Mouse (Mus musculus): ENCODE data around the gene 4930558K02Rik. TPM values are rescaled to one million over a fixed set of nuclear protein-coding genes. Genes with fewer than 3 reads are reported as not detected.

The 4930558K02Rik gene
- polyA plus RNA-seq, 1 experiment from 2014 or later = not detected

GRCm38 (mm10) chr1:161990684-161991578 is 11.5 kb upstream of the 4930558K02Rik start:
- Histone ChIP-seq H3K27me3 (no peaks in the 10 kb centered on the region), H3K9me3 (replicated peaks) (no peaks in the 10 kb centered on the region), H3K36me3 (ENCODE audit: poor library complexity, severe bottlenecking) (no peaks in the 10 kb centered on the region), H3K27ac (no peak overlapping the region), H3K4me3 (no peak overlapping the region), H3K4me1 (no peaks in the 10 kb centered on the region; the same call in 1 of the 2 replicates), H3K9ac (no peak overlapping the region), H3K4me2 (no peak overlapping the region)
- 69% methylated on average over 10 of the region's 10 CpGs for WGBS
- ATAC-seq = no peak

DNA sequence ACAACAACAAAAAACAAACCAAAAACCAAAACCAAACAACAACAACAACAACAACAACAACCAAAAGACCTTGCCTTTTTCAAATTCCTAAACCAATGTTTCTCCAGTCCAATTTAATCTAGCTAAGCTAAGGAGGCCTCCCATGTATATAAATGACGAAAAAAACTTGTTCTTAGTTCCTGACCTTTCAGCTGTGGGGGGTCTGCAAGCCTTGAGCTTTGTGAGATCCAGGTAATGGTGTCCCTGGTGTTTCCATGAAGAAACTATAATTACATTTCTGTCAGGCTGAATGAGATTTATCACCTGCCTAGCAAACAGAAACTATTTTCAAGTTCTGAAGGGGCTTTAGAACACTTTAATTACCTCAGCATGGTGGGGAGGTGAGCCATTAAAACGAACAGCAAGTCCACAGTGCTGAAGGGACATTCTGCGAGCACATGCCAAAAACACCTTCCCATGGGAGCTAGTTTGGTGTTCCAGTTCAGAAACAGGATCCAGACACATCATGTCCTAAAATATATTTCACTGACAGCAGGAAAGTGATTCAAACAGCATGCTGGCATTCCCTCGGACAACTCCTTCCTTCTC is 4.6 kb upstream of the 4930558K02Rik start:
- Histone ChIP-seq H3K9ac (no peak overlapping the region), H3K9me3 (replicated peaks) (no peaks in the 10 kb centered on the region), H3K4me3 (no peak overlapping the region), H3K27ac (no peak overlapping the region), H3K27me3 (no peaks in the 10 kb centered on the region), H3K4me2 (no peak overlapping the region), H3K36me3 (ENCODE audit: poor library complexity, severe bottlenecking) (no peaks in the 10 kb centered on the region), H3K4me1 (no peaks in the 10 kb centered on the region)
- ATAC-seq = no peak
- 24% methylated on average over 4 of the region's 4 CpGs for WGBS

DNA sequence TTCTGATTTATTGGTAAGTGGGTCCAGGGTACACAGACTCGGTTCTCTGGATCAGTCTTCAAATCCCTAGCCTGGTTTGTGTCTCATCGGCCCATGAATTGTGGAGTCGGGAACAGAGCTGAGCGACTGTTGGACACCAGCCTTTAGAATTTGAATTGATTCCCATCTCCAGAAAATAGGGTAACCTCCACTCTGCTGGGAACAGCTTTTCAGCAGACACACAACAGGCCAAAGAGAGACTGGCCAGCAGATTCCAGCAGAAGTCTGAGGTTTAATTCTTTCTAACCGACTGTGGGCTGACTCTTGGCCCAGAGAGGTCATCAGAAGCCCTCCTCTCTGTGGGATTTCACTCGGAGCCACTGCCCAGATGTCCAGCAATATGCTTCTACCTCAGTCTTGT is 4.0 kb upstream of the 4930558K02Rik start:
- 68% methylated on average over 6 of the region's 6 CpGs for WGBS
- ATAC-seq = no peak
- H3K36me3 ChIP-seq (ENCODE audit: poor library complexity, severe bottlenecking) = no peaks in the 10 kb centered on the region

GRCm38 (mm10) chr1:161980626-161981298 is 1.3 kb upstream of the 4930558K02Rik start:
- H3K4me1 ChIP-seq = peaks cover 11% of the 10 kb centered on the region; the same call in 1 of the 2 replicates
- H3K9me3 ChIP-seq (replicated peaks) = no peaks in the 10 kb centered on the region
- no peak overlapping the region for H3K4me2 ChIP-seq
- no peaks in the 10 kb centered on the region for H3K36me3 ChIP-seq (ENCODE audit: poor library complexity, severe bottlenecking)
- no peak for ATAC-seq
- H3K27ac ChIP-seq = no peak overlapping the region
- 87% methylated on average over 9 of the region's 9 CpGs for WGBS
- no peaks in the 10 kb centered on the region for H3K27me3 ChIP-seq
- no peak overlapping the region for H3K9ac ChIP-seq
- H3K4me3 ChIP-seq = no peak overlapping the region

More for the DNA sequence above, 4.0 kb upstream of the 4930558K02Rik start:
- no peak overlapping the region for H3K4me3 ChIP-seq
- H3K9me3 ChIP-seq (replicated peaks) = no peaks in the 10 kb centered on the region
- no peaks in the 10 kb centered on the region for H3K4me1 ChIP-seq
- H3K4me2 ChIP-seq = no peak overlapping the region
- no peaks in the 10 kb centered on the region for H3K27me3 ChIP-seq
- H3K27ac ChIP-seq = no peak overlapping the region
- no peak overlapping the region for H3K9ac ChIP-seq

GRCm38 (mm10) chr1:161980046-161980445 is 610 bp upstream of the 4930558K02Rik start:
- Histone ChIP-seq H3K4me1 (peaks cover 11% of the 10 kb centered on the region; the same call in 1 of the 2 replicates), H3K27ac (no peak overlapping the region), H3K36me3 (ENCODE audit: poor library complexity, severe bottlenecking) (no peaks in the 10 kb centered on the region), H3K4me2 (no peak overlapping the region), H3K4me3 (no peak overlapping the region), H3K9me3 (replicated peaks) (no peaks in the 10 kb centered on the region), H3K9ac (no peak overlapping the region), H3K27me3 (no peaks in the 10 kb centered on the region)
- 87% methylated on average over 2 of the region's 2 CpGs for WGBS
- no peak for ATAC-seq

DNA sequence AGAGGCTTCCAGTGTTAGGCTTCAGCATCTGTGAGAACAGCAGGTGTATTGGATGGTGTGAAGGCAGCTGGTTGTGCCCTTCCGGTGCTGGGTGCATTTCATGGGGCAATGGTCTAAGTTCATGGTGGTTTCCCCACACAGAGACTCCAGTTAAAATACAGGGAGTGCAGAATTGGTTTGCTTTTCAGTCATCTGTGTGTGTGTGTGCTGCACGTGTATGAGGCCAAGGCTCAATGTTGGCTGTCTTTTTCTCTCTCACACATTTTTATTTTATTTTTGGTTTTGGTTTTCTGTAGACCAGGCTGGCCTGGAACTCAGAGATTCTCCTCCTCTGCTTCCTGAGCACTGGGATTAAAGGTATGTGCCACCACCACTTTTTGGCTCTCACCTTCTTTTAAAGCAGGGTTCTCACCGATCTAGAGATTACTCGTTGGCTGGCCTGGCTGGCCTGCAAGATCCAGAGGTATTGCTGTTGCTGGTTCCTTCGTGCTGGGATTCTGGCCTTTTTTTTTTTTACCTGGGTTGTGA is 1.2 kb downstream of the 4930558K02Rik start:
- H3K9ac ChIP-seq = no peak overlapping the region
- H3K4me3 ChIP-seq = no peak overlapping the region
- H3K36me3 ChIP-seq (ENCODE audit: poor library complexity, severe bottlenecking) = no peaks in the 10 kb centered on the region
- H3K27ac ChIP-seq = no peak overlapping the region
- no peak for ATAC-seq
- H3K9me3 ChIP-seq (replicated peaks) = no peaks in the 10 kb centered on the region
- no peak overlapping the region for H3K4me2 ChIP-seq
- H3K27me3 ChIP-seq = no peaks in the 10 kb centered on the region
- peaks cover 11% of the 10 kb centered on the region; the same call in 1 of the 2 replicates for H3K4me1 ChIP-seq
- 91% methylated on average over 5 of the region's 5 CpGs for WGBS

DNA sequence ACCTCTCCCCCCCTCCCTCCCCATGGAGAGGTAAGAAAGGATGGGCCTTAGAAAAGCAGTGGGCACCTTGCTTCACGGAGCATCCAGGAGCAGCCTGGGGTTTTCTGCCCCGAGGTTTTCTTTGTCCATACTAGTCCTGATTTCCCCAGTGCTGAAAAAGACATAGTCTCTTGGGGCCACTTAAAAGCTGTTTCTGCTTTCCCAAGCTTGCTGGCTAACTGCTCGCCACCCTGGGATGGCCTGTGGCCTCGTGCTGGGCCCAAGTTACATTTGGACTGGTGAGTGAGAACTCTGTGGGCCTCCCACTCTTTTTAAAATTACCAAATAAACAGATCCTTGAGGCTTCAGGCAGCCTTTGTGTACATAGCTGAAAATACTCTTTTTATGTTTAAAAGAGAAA is 2.1 kb downstream of the 4930558K02Rik start:
- ATAC-seq = no peak
- Histone ChIP-seq H3K4me3 (no peak overlapping the region), H3K9ac (no peak overlapping the region), H3K36me3 (ENCODE audit: poor library complexity, severe bottlenecking) (no peaks in the 10 kb centered on the region), H3K27ac (no peak overlapping the region), H3K27me3 (no peaks in the 10 kb centered on the region), H3K9me3 (replicated peaks) (no peaks in the 10 kb centered on the region), H3K4me1 (peaks cover 11% of the 10 kb centered on the region; the same call in 1 of the 2 replicates), H3K4me2 (no peak overlapping the region)
- WGBS = 72% methylated on average over 4 of the region's 4 CpGs

DNA sequence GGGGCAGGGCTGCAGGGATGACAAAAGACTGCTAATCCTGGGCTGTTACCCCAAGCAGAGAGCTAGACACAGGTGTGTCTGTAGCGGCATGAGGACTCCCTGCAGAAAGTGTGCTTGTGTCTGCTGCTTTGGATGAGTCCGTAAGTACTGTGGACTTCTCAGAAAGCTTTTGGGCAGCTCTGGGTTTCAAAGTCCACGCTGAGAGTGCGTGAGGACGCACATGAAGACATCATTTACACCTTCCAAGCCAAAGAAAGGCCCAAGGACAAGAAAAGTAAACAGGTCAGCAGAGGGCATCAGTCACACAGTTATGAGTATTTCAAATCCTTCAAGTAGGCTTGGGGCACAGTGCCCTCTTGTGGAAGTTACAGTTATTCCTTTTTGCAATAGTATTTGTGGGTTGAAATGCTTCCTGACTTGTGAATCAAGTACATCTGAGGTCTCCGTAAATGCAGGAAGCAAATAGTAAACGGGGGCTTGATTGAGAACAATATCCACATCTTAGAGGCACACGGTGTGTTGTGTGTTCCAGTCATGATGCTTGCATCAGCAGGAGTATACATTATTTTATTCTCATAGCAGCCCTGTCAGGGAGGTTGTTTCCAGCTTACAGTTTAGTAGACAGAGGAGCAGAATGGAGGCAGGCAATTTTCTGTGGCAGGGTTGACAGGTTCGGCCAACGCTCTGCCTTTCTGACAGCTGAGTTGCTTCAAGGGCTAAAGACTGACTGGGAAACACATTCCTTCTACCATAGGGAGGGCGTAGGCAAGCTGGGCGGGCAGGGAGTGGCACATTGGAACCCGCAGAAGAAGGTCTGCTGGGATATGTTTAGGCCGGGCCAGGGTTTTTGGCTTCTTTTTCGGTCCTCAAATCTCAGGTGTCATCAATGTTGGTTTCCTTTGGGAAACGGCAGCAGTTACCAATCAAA is 2.9 kb downstream of the 4930558K02Rik start:
- 48% methylated on average over 16 of the region's 16 CpGs for WGBS
- H3K27me3 ChIP-seq = no peaks in the 10 kb centered on the region
- H3K4me3 ChIP-seq = no peak overlapping the region
- peaks cover 11% of the 10 kb centered on the region; the same call in 1 of the 2 replicates for H3K4me1 ChIP-seq
- H3K36me3 ChIP-seq (ENCODE audit: poor library complexity, severe bottlenecking) = no peaks in the 10 kb centered on the region
- H3K27ac ChIP-seq = no peak overlapping the region
- H3K4me2 ChIP-seq = 0 out of 2 replicates have a peak overlapping the region, but pooled peaks have one; percentile 5
- peak; percentile 69 for ATAC-seq
- H3K9me3 ChIP-seq (replicated peaks) = no peaks in the 10 kb centered on the region
- H3K9ac ChIP-seq = no peak overlapping the region

DNA sequence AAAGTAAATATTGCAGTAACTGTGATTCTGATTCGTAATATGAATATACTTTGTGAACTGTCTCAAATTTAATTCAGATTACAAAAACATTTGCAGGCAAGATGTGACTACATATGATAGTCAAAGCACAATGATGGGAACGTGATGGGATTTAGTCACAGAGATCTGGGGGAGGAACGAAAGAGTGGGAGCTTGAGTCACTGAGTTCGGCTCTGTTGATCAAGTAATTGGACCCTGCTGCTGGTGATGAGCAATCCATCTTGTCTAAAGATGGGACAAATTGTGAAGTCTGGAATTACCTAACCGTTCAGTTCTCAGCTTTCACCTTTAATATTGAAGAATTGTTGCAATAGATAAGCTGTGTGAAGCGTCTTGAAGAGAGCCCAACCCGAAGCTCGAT is 7.2 kb downstream of the 4930558K02Rik start:
- ATAC-seq = no peak
- no peaks in the 10 kb centered on the region for H3K9me3 ChIP-seq (replicated peaks)
- no peak overlapping the region for H3K9ac ChIP-seq
- H3K27ac ChIP-seq = no peak overlapping the region
- H3K4me1 ChIP-seq = peaks cover 26% of the 10 kb centered on the region
- no peak overlapping the region for H3K4me2 ChIP-seq
- WGBS = 95% methylated on average over 8 of the region's 8 CpGs
- H3K36me3 ChIP-seq (ENCODE audit: poor library complexity, severe bottlenecking) = peaks cover 5% of the 10 kb centered on the region; the same call in 1 of the 2 replicates
- H3K27me3 ChIP-seq = no peaks in the 10 kb centered on the region
- no peak overlapping the region for H3K4me3 ChIP-seq

- no peaks in the 10 kb centered on the region for H3K27me3 ChIP-seq
- H3K4me3 ChIP-seq = no peak overlapping the region
- WGBS = 98% methylated on average over 9 of the region's 9 CpGs
- no peak for ATAC-seq
- no peak overlapping the region for H3K4me2 ChIP-seq
- H3K9ac ChIP-seq = no peak overlapping the region
- no peaks in the 10 kb centered on the region for H3K9me3 ChIP-seq (replicated peaks)
- H3K4me1 ChIP-seq = peaks cover 16% of the 10 kb centered on the region
- peaks cover 5% of the 10 kb centered on the region; the same call in 1 of the 2 replicates for H3K36me3 ChIP-seq (ENCODE audit: poor library complexity, severe bottlenecking)
- no peak overlapping the region for H3K27ac ChIP-seq
These were observed 8.6 kb downstream of the 4930558K02Rik start for GRCm38 (mm10) chr1:161970874-161971273.
